ENCODE assay signal across 20 mouse cellular contexts in genomic region chr11:94451091-94451773, GRCm38 (mm10). TPM values are rescaled to one million over a fixed set of nuclear protein-coding genes. Genes with fewer than 3 reads are reported as not detected.
DNase-seq lines count a peak whose midpoint lies in the region; ATAC-seq lines count a peak whose summit lies in the region.
"Had no signal": no experiment of that assay in that cellular context is flagged by ENCODE, and none has a peak within 500 bp of the region (broad histone marks: within the 10 kb centered on the region; RNA-seq: fewer than 3 reads in every experiment).

No protein-coding gene starts in this region.

- H3K4me1 ChIP-seq in embryonic facial prominence, embryonic 10.5 days: peaks cover 44% of the 10 kb centered on the region
- peaks cover 54% of the 10 kb centered on the region for H3K4me1 ChIP-seq in heart, embryonic 15.5 days (replicated peaks)
- H3K4me1 ChIP-seq in lung, embryonic 15.5 days: peaks cover 27% of the 10 kb centered on the region

- DNase-seq in cerebellum, postnatal 10 days: peak; percentile 76 to 78
- DNase-seq in cerebellum, adult 9-11 months: no peak
- DNase-seq in embryonic facial prominence, embryonic 10.5 days (ENCODE audit: low spot score): no peak
- no peak for DNase-seq in frontal cortex, postnatal 25 days (ENCODE audit: low spot score in 2 of 2)
- no peak for DNase-seq in neural tube, embryonic 10.5 days (ENCODE audit: extremely low spot score, low spot score)
- DNase-seq: cerebellum, adult 8-10 months; kidney, postnatal 36 days; thymus, adult 2 months had no signal

- peaks cover 28% of the 10 kb centered on the region for H3K27me3 ChIP-seq in embryonic facial prominence, embryonic 10.5 days (replicated peaks; ENCODE audit: low read depth, poor library complexity, severe bottlenecking)
- peaks cover 4% of the 10 kb centered on the region; the same call in 1 of the 2 replicates for H3K27me3 ChIP-seq in heart, embryonic 15.5 days
- H3K27me3 ChIP-seq in lung, embryonic 15.5 days: no peaks in the 10 kb centered on the region
- H3K27me3 ChIP-seq: embryonic facial prominence, embryonic 12.5 days; forebrain, embryonic 12.5 days; Patski had no signal

- H3K4me3 ChIP-seq in embryonic facial prominence, embryonic 10.5 days: no peak overlapping the region
- no peak overlapping the region for H3K4me3 ChIP-seq in heart, embryonic 15.5 days
- no peak overlapping the region for H3K4me3 ChIP-seq in lung, embryonic 15.5 days
- H3K4me3 ChIP-seq: embryonic facial prominence, embryonic 12.5 days; forebrain, embryonic 12.5 days had no signal

- H3K4me2 ChIP-seq in heart, embryonic 15.5 days: peak overlapping the region; percentile 43
- no peak overlapping the region for H3K4me2 ChIP-seq in lung, embryonic 15.5 days
- H3K4me2 ChIP-seq: embryonic facial prominence, embryonic 12.5 days; forebrain, embryonic 12.5 days had no signal

- peaks cover 63% of the 10 kb centered on the region for H3K36me3 ChIP-seq in embryonic facial prominence, embryonic 10.5 days (replicated peaks)
- H3K36me3 ChIP-seq in heart, embryonic 15.5 days: no peaks in the 10 kb centered on the region
- no peaks in the 10 kb centered on the region for H3K36me3 ChIP-seq in lung, embryonic 15.5 days
- H3K36me3 ChIP-seq: forebrain, embryonic 12.5 days had no signal

- no peak overlapping the region for H3K9ac ChIP-seq in heart, embryonic 15.5 days
- no peak overlapping the region for H3K9ac ChIP-seq in lung, embryonic 15.5 days
- H3K9ac ChIP-seq: embryonic facial prominence, embryonic 12.5 days; forebrain, embryonic 12.5 days had no signal

- no peaks in the 10 kb centered on the region for H3K9me3 ChIP-seq in embryonic facial prominence, embryonic 10.5 days
- no peaks in the 10 kb centered on the region for H3K9me3 ChIP-seq in heart, embryonic 15.5 days (replicated peaks)
- H3K9me3 ChIP-seq in lung, embryonic 15.5 days: no peaks in the 10 kb centered on the region
- H3K9me3 ChIP-seq: embryonic facial prominence, embryonic 12.5 days; forebrain, embryonic 12.5 days had no signal

- H3K27ac ChIP-seq in embryonic facial prominence, embryonic 10.5 days (replicated peaks): 0 out of 2 replicates have a peak overlapping the region, but pooled peaks have one; percentile 2
- peak overlapping the region; percentile 95 for H3K27ac ChIP-seq in heart, embryonic 15.5 days
- no peak overlapping the region for H3K27ac ChIP-seq in lung, embryonic 15.5 days
- H3K27ac ChIP-seq: embryonic facial prominence, embryonic 12.5 days; forebrain, embryonic 12.5 days had no signal

- WGBS in embryonic facial prominence, embryonic 10.5 days: 63% methylated on average over 12 of the region's 12 CpGs
- WGBS in heart, embryonic 15.5 days: 19% methylated on average over 12 of the region's 12 CpGs
- 26% methylated on average over 12 of the region's 12 CpGs for WGBS in lung, embryonic 15.5 days

- peak; percentile 94 for ATAC-seq in heart, embryonic 15.5 days (replicated peaks; ENCODE audit: insufficient number of reproducible peaks, insufficient read depth, low FRiP score, low read depth)
- ATAC-seq in lung, embryonic 15.5 days (ENCODE audit: borderline replicate concordance, extremely low read depth, low FRiP score, low TSS enrichment): peak; percentile 23; the same call in 1 of the 2 replicates
- no peak for ATAC-seq in granulocyte monocyte progenitor cell, adult 5-6 weeks (replicated peaks; ENCODE audit: poor library complexity, severe bottlenecking)
- ATAC-seq: hindbrain, embryonic 16.5 days; Patski had no signal

RNA-seq across cellular contexts. Expression of gene Cacna1g, which starts 22.8 kb away (rescaled TPM):
- 6.5 and 13.5 TPM in 2 replicates for polyA plus RNA-seq in embryonic facial prominence, embryonic 10.5 days (2016; fragmentation: Nextera tagmentation; extraction: Ambion mirVana)
- polyA plus RNA-seq in heart, embryonic 15.5 days (2015; fragmentation: Nextera tagmentation; extraction: Ambion mirVana): 6.4 TPM in 2 replicates
- polyA plus RNA-seq in lung, embryonic 15.5 days (2015; fragmentation: Nextera tagmentation; extraction: Ambion mirVana): 7.3 and 7.7 TPM in 2 replicates
- not detected in 2 replicates for total RNA-seq in granulocyte monocyte progenitor cell, adult 5-6 weeks (2014; fragmentation: Nextera tagmentation)
- total RNA-seq in granulocyte monocyte progenitor cell, adult 5-6 weeks (2017): not detected in 2 replicates
- total RNA-seq: megakaryocyte progenitor cell, adult 5-6 weeks had no signal

RNA-seq across cellular contexts. Expression of gene Spata20, which starts 34.7 kb away (rescaled TPM):
- not detected in 2 replicates for polyA plus RNA-seq in embryonic facial prominence, embryonic 10.5 days (2016; fragmentation: Nextera tagmentation; extraction: Ambion mirVana)
- polyA plus RNA-seq in heart, embryonic 15.5 days (2015; fragmentation: Nextera tagmentation; extraction: Ambion mirVana): 0.13 and 0.28 TPM in 2 replicates
- polyA plus RNA-seq in lung, embryonic 15.5 days (2015; fragmentation: Nextera tagmentation; extraction: Ambion mirVana): 0.06 and 0.31 TPM in 2 replicates
- not detected in 2 replicates for total RNA-seq in granulocyte monocyte progenitor cell, adult 5-6 weeks (2014; fragmentation: Nextera tagmentation)
- total RNA-seq in granulocyte monocyte progenitor cell, adult 5-6 weeks (2017): not detected in 2 replicates
- total RNA-seq: adrenal gland, adult 18-20 months; gastrocnemius, adult 18-20 months; left cerebral cortex, adult 18-20 months; megakaryocyte progenitor cell, adult 5-6 weeks had no signal
- polyA plus RNA-seq: small intestine, adult 2 months had no signal

RNA-seq across cellular contexts. Expression of gene Epn3, which starts 48.5 kb away (rescaled TPM):
- 4.5 and 4.7 TPM in 2 replicates for polyA plus RNA-seq in embryonic facial prominence, embryonic 10.5 days (2016; fragmentation: Nextera tagmentation; extraction: Ambion mirVana)
- 13.1 and 16.9 TPM in 2 replicates for polyA plus RNA-seq in heart, embryonic 15.5 days (2015; fragmentation: Nextera tagmentation; extraction: Ambion mirVana)
- 16.8 and 17.3 TPM in 2 replicates for polyA plus RNA-seq in lung, embryonic 15.5 days (2015; fragmentation: Nextera tagmentation; extraction: Ambion mirVana)
- not detected in 2 replicates for total RNA-seq in granulocyte monocyte progenitor cell, adult 5-6 weeks (2014; fragmentation: Nextera tagmentation)
- total RNA-seq in granulocyte monocyte progenitor cell, adult 5-6 weeks (2017): not detected in 2 replicates
- total RNA-seq: gastrocnemius, adult 18-20 months; megakaryocyte progenitor cell, adult 5-6 weeks had no signal

RNA-seq across cellular contexts. Expression of gene Abcc3, which starts 58.4 kb away (rescaled TPM):
- 0.23 and 0.24 TPM in 2 replicates for polyA plus RNA-seq in embryonic facial prominence, embryonic 10.5 days (2016; fragmentation: Nextera tagmentation; extraction: Ambion mirVana)
- 1.1 and 1.7 TPM in 2 replicates for polyA plus RNA-seq in heart, embryonic 15.5 days (2015; fragmentation: Nextera tagmentation; extraction: Ambion mirVana)
- 5.3 TPM in 2 replicates for polyA plus RNA-seq in lung, embryonic 15.5 days (2015; fragmentation: Nextera tagmentation; extraction: Ambion mirVana)
- 0.34 and 2.0 TPM in 2 replicates for total RNA-seq in granulocyte monocyte progenitor cell, adult 5-6 weeks (2014; fragmentation: Nextera tagmentation)
- total RNA-seq in granulocyte monocyte progenitor cell, adult 5-6 weeks (2017): 0.05 and 0.30 TPM in 2 replicates

Comparison
In these comparisons a context has a peak if more than half of its experiments do, and no peak if none do; other contexts are left out.
1. DNase-seq: peak in cerebellum, postnatal 10 days (2 of 2); none in cerebellum, adult 9-11 months (single experiment), embryonic facial prominence, embryonic 10.5 days (single experiment), frontal cortex, postnatal 25 days (0 of 2) and neural tube, embryonic 10.5 days (single experiment).